Mouse (Mus musculus): Measurements from ENCODE around the gene Selenon. TPM values are rescaled to one million over a fixed set of nuclear protein-coding genes. Genes with fewer than 3 reads are reported as not detected.

Gene Selenon
- 15.4 and 16.2 TPM in 2 replicates for polyA plus RNA-seq (2015; fragmentation: Nextera tagmentation; extraction: Ambion mirVana)

- peak within 1 kb of the TSS; percentile 73 for H3K4me2 ChIP-seq
- peaks cover 25% of the 10 kb centered on the region for H3K4me1 ChIP-seq
- ATAC-seq (ENCODE audit: insufficient number of reproducible peaks, insufficient read depth, low FRiP score, low TSS enrichment, low read depth): peak; percentile 81
- H3K27ac ChIP-seq: peak within 1 kb of the TSS; percentile 84
- peak within 1 kb of the TSS; percentile 95 for H3K9ac ChIP-seq
- peaks cover 32% of the 10 kb centered on the region for H3K36me3 ChIP-seq
- H3K9me3 ChIP-seq: peaks cover 9% of the 10 kb centered on the region
- H3K27me3 ChIP-seq: no peaks in the 10 kb centered on the region
- under 1% methylated on average over 53 of the region's 67 CpGs for WGBS
- peak within 1 kb of the TSS; percentile 89 for H3K4me3 ChIP-seq
Measured at GRCm38 (mm10) chr4:134551494-134552316, at the start of gene Selenon. TSS of gene Selenon (minus strand) at chr4:134552166.

DNA sequence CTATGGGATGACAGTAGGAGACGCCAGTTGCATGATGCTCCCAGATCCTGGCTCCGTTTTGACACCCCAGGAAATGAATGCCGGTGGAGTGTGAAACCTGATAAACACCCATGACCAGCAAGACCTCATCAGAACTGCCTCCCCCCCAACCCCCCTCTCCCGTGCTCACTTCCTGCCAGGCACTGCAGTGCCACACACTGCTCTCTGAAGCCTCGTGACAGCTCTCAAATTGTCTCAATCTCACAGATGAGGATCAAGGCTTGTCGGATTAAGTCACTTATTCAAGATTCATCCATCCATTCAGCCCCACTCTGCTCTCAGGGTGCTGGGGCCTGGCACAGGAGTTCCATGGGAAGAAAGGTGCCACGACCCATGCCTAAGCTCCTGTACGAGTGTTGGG lies 49.4 kb upstream of the Selenon start:
- Histone ChIP-seq H3K36me3 (no peaks in the 10 kb centered on the region), H3K4me1 (peaks cover 48% of the 10 kb centered on the region), H3K4me3 (no peak overlapping the region), H3K4me2 (no peak overlapping the region), H3K27ac (no peak overlapping the region), H3K27me3 (0 out of 2 replicates have a peak, but pooled peaks cover 3% of the 10 kb centered on the region), H3K9me3 (no peaks in the 10 kb centered on the region), H3K9ac (no peak overlapping the region)
- no peak for ATAC-seq (ENCODE audit: insufficient number of reproducible peaks, insufficient read depth, low FRiP score, low TSS enrichment, low read depth)
- 34% methylated on average over 8 of the region's 8 CpGs for WGBS

- Histone ChIP-seq H3K27ac (no peak overlapping the region), H3K4me3 (no peak overlapping the region), H3K36me3 (no peaks in the 10 kb centered on the region), H3K27me3 (0 out of 2 replicates have a peak, but pooled peaks cover 3% of the 10 kb centered on the region), H3K4me1 (peaks cover 45% of the 10 kb centered on the region), H3K9me3 (no peaks in the 10 kb centered on the region), H3K4me2 (no peak overlapping the region), H3K9ac (no peak overlapping the region)
- WGBS: 68% methylated on average over 7 of the region's 7 CpGs
- no peak for ATAC-seq (ENCODE audit: insufficient number of reproducible peaks, insufficient read depth, low FRiP score, low TSS enrichment, low read depth)
Measured at GRCm38 (mm10) chr4:134600777-134601176, 48.8 kb upstream of the Selenon start.

DNA sequence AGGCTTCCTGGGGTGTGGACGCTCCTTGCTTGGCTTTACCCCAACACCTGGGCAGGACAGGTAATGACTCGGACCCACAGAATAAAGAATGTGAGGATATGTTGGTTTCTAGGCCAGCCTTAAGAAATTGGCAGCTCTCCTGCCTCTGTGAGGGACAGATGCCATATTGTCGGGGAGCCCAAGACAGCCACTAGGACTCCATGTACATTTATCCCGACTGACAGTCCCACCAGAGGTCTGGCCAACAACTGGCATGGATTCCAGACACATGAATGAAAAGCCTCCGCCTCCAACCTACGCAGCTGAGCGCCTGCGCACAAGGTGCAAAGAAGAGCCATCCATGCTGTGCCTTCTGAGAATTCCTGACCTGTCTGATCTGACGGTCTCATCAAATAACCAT lies 48.1 kb upstream of the Selenon start:
- no peaks in the 10 kb centered on the region for H3K9me3 ChIP-seq
- H3K9ac ChIP-seq: no peak overlapping the region
- H3K27me3 ChIP-seq: 0 out of 2 replicates have a peak, but pooled peaks cover 3% of the 10 kb centered on the region
- WGBS: 90% methylated on average over 9 of the region's 9 CpGs
- no peak overlapping the region for H3K4me2 ChIP-seq
- peaks cover 44% of the 10 kb centered on the region for H3K4me1 ChIP-seq
- H3K36me3 ChIP-seq: no peaks in the 10 kb centered on the region
- no peak overlapping the region for H3K4me3 ChIP-seq
- no peak for ATAC-seq (ENCODE audit: insufficient number of reproducible peaks, insufficient read depth, low FRiP score, low TSS enrichment, low read depth)
- H3K27ac ChIP-seq: no peak overlapping the region

DNA sequence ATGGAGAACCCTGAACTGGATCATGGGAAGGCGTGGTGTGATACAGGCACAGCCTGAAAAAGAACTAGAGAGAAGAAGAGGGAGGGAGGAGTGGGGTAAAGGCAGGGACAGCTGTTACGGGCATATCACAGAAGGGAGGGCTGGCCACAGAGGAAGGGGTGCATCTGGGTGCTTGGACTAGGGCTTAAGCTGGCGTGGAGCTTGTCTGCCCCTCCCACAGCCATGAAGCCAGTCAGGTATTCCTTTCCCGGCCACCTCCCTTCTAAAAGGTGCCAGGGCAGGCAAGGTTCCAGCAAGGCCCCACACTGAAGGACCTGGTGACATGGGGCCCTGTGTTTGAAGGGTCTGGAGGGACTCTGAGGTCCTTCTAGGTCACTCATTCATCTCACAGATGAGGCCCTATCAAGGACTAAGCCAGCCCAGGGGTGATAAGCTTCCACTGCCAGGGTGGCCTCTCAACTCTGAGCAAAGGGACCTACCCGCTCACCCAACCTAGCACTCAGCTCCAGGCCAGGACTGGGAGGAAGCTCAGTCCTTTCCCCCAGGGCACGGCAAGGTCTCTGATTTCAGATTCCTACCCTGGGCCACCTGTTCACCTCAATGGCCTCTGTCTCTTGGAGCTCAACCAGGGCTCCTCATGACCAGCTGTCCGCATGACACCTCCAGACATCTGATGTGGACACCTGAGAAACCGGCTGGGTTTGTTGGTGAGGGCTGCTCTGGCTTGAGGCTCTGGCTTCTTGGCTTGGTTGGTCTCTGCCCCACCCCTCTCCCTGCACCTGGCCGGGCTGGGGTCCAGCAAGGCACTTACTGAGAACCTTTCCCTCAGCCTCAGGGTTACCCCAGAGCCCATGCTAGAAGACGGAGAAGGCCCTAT lies 45.1 kb upstream of the Selenon start:
- H3K36me3 ChIP-seq: no peaks in the 10 kb centered on the region
- peaks cover 18% of the 10 kb centered on the region for H3K4me1 ChIP-seq
- no peaks in the 10 kb centered on the region for H3K9me3 ChIP-seq
- no peak overlapping the region for H3K4me2 ChIP-seq
- H3K9ac ChIP-seq: no peak overlapping the region
- no peak overlapping the region for H3K4me3 ChIP-seq
- 73% methylated on average over 10 of the region's 10 CpGs for WGBS
- H3K27me3 ChIP-seq: no peaks in the 10 kb centered on the region
- no peak for ATAC-seq (ENCODE audit: insufficient number of reproducible peaks, insufficient read depth, low FRiP score, low TSS enrichment, low read depth)
- no peak overlapping the region for H3K27ac ChIP-seq

- Histone ChIP-seq H3K4me3 (no peak overlapping the region), H3K4me2 (no peak overlapping the region), H3K9me3 (no peaks in the 10 kb centered on the region), H3K9ac (no peak overlapping the region), H3K27me3 (no peaks in the 10 kb centered on the region), H3K4me1 (peaks cover 17% of the 10 kb centered on the region), H3K36me3 (no peaks in the 10 kb centered on the region), H3K27ac (no peak overlapping the region)
- 88% methylated on average over 10 of the region's 10 CpGs for WGBS
- no peak for ATAC-seq (ENCODE audit: insufficient number of reproducible peaks, insufficient read depth, low FRiP score, low TSS enrichment, low read depth)
Measured at GRCm38 (mm10) chr4:134594731-134595439, 42.9 kb upstream of the Selenon start.

GRCm38 (mm10) chr4:134592442-134592841 lies 40.5 kb upstream of the Selenon start:
- Histone ChIP-seq H3K4me2 (no peak overlapping the region), H3K9me3 (no peaks in the 10 kb centered on the region), H3K4me3 (no peak overlapping the region), H3K36me3 (no peaks in the 10 kb centered on the region), H3K4me1 (peaks cover 23% of the 10 kb centered on the region), H3K27me3 (0 out of 2 replicates have a peak, but pooled peaks cover 3% of the 10 kb centered on the region), H3K27ac (no peak overlapping the region), H3K9ac (no peak overlapping the region)
- WGBS: 61% methylated on average over 4 of the region's 4 CpGs
- ATAC-seq (ENCODE audit: insufficient number of reproducible peaks, insufficient read depth, low FRiP score, low TSS enrichment, low read depth): no peak

GRCm38 (mm10) chr4:134591506-134592061 lies 39.6 kb upstream of the Selenon start:
- Histone ChIP-seq H3K9me3 (no peaks in the 10 kb centered on the region), H3K27ac (peak overlapping the region; percentile 53), H3K4me1 (peaks cover 23% of the 10 kb centered on the region), H3K36me3 (no peaks in the 10 kb centered on the region), H3K27me3 (0 out of 2 replicates have a peak, but pooled peaks cover 3% of the 10 kb centered on the region), H3K4me3 (no peak overlapping the region), H3K4me2 (no peak overlapping the region; the same call in 1 of the 2 replicates), H3K9ac (no peak overlapping the region; the same call in none of the 2 replicates)
- WGBS: 38% methylated on average over 11 of the region's 11 CpGs
- ATAC-seq (ENCODE audit: insufficient number of reproducible peaks, insufficient read depth, low FRiP score, low TSS enrichment, low read depth): no peak

DNA sequence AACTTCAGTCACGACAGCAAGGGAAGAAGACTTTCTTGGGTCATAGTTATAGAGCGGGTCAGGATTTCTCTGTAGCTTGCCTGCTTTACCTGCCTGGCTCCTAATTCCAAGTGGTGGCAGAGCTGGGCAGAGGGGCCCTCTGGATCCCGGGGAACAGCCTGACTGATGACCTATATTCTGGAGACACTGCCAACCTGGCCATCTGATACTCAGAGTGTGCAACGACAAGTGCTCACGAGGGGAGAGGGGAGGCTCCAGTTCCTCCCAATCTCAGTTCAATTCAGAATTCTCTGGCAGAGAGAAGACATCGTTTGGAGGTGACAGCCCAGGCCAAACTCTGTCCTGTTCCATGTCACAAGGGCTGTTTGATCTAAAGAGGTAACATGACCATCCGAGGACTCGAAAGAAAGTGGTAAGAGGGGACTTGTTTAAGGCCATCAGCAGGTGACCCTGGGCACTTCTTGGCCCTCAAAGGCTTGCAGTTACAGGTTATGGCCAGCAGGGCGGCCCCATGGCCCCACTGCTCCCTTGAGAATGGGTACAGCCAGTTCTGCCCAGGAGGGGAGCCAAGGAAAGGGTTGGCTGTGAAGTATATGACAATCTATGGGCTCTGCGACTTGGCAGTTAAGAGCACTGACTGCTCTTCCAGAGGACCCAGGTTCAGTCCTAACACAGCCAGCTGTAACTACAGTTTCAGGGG lies 38.4 kb upstream of the Selenon start:
- ATAC-seq (ENCODE audit: insufficient number of reproducible peaks, insufficient read depth, low FRiP score, low TSS enrichment, low read depth): no peak
- H3K4me2 ChIP-seq: no peak overlapping the region
- WGBS: 79% methylated on average over 10 of the region's 10 CpGs
- no peak overlapping the region for H3K4me3 ChIP-seq
- peaks cover 23% of the 10 kb centered on the region for H3K4me1 ChIP-seq
- H3K9me3 ChIP-seq: no peaks in the 10 kb centered on the region
- H3K27me3 ChIP-seq: 0 out of 2 replicates have a peak, but pooled peaks cover 3% of the 10 kb centered on the region
- H3K27ac ChIP-seq: no peak overlapping the region
- H3K36me3 ChIP-seq: no peaks in the 10 kb centered on the region
- H3K9ac ChIP-seq: no peak overlapping the region

GRCm38 (mm10) chr4:134589786-134590185 lies 37.8 kb upstream of the Selenon start:
- peaks cover 23% of the 10 kb centered on the region for H3K4me1 ChIP-seq
- no peak for ATAC-seq (ENCODE audit: insufficient number of reproducible peaks, insufficient read depth, low FRiP score, low TSS enrichment, low read depth)
- H3K27ac ChIP-seq: no peak overlapping the region
- WGBS: 68% methylated on average over 9 of the region's 9 CpGs
- H3K4me3 ChIP-seq: no peak overlapping the region
- H3K36me3 ChIP-seq: no peaks in the 10 kb centered on the region
- H3K27me3 ChIP-seq: 0 out of 2 replicates have a peak, but pooled peaks cover 3% of the 10 kb centered on the region
- H3K4me2 ChIP-seq: no peak overlapping the region
- H3K9me3 ChIP-seq: no peaks in the 10 kb centered on the region
- no peak overlapping the region for H3K9ac ChIP-seq
